Mouse (Mus musculus): Measurements from ENCODE around the gene Slc6a4.
A peak's percentile ranks its signal among the peaks of the same experiment; 100 is the strongest.

The Slc6a4 gene

DNA sequence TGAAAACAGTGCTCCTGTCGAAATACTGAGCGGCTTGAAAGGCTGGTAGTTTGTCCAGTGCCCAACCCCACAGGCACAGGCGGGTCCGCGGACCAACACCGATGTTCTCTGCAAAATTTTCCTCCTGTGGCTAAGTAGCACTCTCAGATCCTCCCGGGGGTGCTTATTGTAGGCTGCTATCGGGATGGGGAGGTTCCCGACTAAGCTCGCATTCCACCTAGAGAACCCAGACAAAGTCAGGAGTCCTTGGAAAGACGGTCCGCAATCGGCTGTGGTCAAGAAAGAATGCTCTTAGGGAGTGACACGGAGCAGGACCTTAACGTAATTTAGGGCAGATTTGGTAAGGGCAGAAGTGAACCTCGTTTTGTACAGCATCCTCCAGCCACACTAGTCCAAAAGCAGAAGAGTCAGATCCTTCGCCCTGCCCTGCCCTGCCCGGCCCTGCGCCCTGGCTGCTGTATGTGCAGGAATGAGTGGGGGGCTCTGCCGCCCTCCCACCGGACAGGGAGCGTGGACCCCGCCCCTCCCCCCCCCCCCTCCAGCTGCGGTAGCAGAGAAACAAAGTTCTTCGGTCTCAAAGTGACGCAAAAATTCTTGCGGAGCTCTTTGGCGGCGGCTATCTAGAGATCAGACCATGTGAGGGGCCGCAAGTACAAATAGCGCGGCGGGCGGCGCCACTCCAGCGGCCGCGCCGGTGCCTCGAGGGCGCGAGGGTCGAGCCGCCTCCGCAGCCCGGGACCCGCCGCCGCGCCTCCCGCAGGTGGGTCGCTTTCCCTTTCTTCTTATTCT lies at the start of gene Slc6a4:
TSS of gene Slc6a4 (plus strand) at position 688 of the 789 bp plus-strand sequence.
- no peak for DNase-seq (ENCODE audit: low spot score in 2 of 2)

DNA sequence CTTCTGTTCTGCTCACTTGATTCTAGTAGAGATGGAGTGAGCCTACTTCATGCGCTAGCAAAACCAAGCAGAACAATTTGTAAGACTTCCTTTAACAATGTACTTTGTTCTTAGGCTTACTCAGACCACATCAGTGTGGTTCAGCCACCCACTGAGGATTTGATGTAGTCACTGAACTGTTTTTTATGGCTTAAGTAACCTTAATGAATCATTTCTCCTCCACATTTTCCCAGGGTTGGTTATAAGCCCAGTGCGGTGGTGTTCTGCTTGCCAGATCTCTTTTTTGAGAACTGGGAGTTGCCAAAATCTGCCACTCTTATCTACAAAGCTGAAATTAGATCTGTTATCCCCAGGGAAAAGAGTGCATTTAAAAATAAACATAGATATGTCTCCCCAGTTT lies 44.9 kb upstream of the Slc6a4 start:
- DNase-seq (ENCODE audit: low spot score in 2 of 2): no peak

DNA sequence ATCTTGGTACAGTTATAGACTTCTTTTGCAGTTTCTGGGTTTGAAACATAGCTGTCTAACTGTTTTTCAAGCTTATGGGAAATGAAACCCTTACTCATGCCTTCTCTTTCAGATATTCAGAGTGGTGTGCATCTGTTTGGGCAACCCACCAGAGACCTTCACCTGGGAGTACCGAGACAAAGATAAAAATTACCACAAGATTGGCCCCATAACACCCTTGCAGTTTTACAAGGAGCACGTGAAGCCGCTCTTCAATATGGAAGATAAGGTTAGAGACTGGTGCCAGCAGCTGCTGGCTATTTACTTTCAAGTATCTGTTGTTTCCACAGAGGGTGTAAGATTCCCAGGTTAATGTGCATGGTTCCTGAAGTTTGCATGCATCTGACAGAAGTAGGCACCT lies 32.7 kb upstream of the Slc6a4 start:
- no peak for DNase-seq (ENCODE audit: low spot score in 2 of 2)

DNA sequence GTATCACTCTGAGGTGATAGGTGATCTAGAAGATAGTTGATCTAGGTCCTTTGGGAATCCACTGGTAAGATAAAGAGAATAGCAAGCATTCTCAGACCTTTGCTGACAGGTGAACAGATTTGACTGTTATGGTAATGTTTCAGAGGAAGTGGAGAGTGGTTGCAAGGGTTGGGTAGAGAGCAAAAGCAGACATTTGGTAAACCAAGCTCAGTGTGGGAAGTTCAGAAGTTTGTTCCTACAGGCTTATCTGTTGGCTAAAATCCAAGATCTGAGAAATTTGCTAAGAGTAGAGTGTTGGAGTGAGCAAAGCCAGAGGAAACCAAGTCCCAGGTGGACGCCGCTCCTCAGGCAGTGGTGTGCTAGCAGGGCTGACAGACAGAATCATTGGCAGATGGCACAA lies 28.1 kb upstream of the Slc6a4 start:
- DNase-seq (ENCODE audit: low spot score in 2 of 2): no peak

DNA sequence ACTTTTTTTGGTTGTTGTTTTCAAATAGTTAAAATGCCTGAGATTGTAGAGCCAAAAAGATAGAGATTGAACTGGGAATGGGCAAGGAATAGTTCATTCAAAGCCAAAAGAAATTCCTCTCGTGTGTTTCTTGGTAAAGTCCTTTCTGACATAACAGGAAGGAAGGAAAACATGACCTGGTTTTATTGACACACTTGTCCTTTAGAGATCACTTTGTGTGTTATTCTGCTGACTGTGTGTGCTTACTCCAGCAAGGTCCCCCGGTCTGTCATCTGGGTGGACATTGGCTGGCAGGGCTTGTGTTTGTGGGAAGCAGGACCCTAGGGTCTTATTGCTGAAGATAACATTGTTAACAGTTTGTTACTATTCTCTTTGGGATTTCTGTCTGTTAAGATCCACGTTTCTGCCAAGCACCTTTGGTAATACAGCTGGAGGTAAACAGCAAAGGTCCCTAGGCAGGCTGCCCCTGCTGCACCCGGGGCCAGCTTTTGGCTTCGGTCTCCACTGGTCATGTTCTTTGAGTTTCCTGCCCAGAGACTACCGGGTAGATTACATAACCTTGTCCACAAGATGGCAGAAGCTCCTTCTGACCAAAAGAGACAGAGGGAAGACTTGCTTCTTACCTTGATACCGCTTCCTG lies 23.6 kb upstream of the Slc6a4 start:
- no peak for DNase-seq (ENCODE audit: low spot score in 2 of 2)

DNA sequence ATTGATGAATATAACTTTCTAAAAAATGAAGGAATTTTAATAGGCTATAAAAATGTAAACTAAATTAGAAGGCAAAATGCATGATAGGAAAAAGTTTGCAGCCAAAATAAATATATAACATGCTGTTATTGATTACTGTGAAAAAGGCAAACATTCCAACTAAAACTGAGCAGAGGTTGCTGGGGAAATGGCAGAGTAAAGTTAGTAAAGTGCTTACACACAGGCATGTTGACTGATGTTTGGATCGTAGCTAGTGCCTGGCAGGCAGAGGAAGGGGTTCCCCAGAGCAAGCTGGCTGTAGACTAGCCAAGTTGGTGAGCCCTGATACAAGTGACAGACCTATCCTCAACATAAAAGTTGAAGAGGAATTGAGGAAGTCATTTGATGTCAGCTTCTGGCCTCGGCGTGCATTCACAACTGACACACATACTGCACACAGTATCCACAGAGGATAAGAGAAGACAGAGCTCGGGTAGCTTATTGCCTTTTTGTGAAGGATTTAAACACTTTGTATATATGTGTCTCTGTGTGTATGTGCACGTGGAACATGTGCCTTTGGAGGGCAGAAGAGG lies 16.7 kb upstream of the Slc6a4 start:
- DNase-seq (ENCODE audit: low spot score in 2 of 2): no peak

DNA sequence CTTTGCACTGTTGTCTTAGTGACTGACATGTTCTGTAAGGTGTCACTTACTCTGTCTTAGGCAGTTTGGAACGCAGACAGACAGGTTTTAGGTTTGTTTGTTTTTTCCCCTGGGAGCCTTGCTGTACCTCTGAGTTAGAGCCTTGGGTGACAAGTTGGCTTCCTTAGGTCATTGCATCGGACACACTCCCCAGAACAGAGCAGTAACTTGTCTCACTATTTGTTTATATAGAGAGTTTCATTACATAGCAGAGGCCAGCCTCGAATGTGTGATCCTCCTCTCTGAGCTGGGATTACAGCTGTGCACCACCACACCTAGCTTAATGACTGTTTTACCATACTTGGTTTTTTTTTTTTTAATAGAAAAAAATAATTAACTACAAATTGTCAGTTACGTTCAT lies 16.0 kb upstream of the Slc6a4 start:
- DNase-seq (ENCODE audit: low spot score in 2 of 2): no peak

DNA sequence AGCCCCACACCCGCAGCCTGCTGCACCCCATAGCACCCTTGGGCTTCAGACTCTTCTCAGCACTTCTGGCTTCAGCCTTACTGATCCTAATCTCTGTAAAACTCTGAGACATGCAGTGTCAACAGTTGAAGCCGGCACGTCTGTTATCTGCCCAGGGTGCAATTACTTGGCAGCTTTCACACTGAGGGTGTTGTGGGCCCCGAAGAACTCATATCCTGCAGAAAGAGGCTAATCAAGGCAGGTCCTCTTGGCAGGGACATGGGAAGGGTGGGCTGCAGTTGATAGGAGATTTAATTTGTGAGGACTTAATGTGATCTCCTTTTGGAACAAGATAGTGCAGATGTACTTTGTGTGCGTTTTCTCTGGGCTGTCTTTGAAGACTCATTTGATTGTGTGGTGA lies 14.8 kb upstream of the Slc6a4 start:
- no peak for DNase-seq (ENCODE audit: low spot score in 2 of 2)

DNA sequence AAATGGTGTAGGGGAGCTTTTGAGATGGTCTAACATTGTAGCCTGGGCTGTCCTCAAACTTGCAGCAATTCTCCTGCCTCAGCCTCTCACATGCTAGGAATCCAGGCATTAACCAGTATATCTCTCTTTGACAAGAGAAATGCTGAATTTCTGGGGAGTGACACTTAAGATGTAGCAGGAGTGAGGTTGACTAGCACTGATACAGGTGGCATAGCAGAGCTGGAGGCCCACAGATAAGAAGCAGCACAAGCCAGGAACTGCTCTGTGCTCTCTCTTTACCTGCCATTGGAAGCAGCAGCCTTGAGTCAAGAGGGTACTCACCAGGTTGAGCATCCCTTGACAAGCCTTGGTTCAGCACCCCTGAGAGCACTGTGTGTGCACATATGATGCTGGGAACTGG lies 14.2 kb upstream of the Slc6a4 start:
- DNase-seq (ENCODE audit: low spot score in 2 of 2): no peak

DNA sequence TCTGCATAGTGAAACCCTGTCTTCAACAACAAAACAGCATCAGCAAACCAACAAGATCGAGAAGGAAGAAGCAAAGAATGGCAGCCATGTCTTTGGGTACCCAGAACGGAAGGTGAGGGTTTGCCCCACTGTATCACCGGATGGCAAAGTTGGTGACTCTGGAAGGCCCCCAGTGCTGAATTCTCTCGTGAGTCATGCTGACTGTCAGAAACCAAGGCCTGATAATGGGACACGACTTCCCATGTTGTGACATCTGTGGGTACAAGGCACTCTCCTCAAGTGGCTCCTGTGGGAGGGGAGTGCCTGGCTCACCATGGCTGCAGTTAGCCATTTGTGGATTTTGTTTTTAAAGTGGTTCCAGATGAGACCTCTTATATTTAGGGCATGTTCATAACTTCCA lies 7.6 kb upstream of the Slc6a4 start:
- no peak for DNase-seq (ENCODE audit: low spot score in 2 of 2)

DNA sequence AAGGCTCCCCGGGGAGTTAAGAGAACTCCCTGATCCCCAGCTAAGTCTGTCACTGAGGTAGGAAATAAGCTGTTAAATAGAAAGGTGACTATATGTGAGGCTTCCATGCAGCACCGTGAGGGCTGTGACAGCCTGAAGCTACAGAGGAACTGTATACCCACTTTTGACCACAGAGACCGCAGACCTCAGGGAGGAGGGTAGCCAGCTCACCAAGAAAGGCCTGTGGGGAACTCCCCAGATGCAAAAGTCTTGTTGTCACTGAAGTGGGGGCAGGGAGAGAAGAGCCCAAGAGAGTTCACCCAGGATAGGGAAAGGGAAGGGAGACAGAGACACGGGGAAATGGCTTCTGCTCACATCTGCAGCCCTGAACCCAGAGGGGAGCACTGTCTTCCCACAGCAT lies 5.5 kb upstream of the Slc6a4 start:
- DNase-seq (ENCODE audit: low spot score in 2 of 2): peak; percentile 62 to 74

DNA sequence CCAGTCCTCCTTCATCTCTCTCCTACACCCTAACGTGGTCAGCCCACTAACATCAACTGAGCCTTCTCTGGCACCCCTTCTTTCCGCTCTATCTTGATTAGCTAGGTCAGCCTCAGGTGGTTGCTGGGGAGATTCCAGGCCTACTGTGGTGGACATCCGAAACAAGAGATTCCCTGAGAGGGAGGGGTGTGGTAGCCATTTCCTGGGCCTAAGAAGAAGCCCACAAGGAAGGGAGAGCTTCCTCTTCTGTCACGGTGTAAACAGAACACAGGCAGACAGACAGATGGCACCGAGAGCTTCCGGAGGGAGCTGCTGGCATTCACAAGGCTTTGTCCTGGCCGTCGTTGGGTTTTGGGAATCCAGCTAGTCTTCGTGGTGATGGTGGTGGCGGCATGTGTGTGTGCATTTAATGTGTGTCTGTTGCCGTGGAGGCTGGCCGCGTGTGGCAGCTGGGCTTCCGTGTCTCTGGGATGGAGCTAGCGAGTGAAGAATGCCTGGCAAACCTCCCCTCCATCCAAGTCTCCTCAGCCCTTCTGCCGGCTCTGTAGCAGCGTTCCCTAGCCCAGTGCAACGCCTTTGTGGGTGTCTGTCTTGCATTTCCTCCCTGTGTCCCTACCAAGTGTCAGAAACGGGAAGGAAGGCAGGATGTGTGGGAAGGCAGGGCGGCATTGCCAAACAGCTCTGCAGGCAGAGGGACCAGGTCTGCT lies 2.3 kb upstream of the Slc6a4 start:
- no peak for DNase-seq (ENCODE audit: low spot score in 2 of 2)

DNA sequence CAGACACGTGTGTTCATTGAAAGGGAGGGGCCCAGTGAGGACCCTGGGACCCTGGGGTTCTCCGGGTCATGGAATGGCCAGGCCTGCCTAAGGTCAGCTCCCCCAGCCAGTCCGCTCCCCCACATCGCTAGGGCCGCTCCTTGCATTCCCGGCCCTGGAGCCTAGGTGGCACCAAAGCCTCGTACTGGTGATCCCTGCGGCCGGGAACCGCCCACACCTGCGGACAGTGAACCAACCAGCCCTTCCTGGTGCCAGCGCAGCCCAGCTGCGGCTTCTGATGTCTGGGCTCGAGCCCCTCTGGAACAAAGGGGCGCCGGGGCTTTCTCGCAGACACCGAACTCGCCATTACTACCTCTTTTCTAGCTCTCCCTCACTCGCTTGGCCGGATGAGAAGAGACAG lies 1.1 kb upstream of the Slc6a4 start:
- peak; percentile 65 to 87 for DNase-seq (ENCODE audit: low spot score in 2 of 2)

DNA sequence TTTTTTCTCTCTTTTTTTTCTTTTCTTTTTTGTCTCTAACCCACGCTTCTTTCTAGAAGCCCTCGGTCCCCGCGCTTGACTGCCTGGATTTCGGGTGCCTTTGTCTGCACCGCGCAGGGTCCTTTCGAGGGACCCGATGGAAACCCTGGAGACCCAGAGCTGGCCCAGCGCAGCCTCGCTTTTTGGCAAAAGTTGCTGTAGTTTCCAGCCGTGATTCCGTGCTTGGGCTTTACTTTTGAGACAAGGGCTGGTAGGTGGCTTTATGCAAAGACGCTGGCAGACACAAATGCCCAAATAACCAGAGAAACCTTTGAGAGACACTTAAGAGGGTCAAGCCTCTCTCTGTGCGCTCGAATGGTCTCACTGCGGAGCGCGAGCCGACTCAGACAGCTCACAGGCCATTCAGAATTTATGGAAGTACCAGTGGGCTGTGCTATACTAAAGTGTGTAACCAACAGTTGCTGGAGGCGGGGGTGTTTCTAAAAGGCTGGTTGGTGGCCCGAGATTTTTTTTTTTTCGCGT lies 363 bp downstream of the Slc6a4 start:
- no peak for DNase-seq (ENCODE audit: low spot score in 2 of 2)

DNA sequence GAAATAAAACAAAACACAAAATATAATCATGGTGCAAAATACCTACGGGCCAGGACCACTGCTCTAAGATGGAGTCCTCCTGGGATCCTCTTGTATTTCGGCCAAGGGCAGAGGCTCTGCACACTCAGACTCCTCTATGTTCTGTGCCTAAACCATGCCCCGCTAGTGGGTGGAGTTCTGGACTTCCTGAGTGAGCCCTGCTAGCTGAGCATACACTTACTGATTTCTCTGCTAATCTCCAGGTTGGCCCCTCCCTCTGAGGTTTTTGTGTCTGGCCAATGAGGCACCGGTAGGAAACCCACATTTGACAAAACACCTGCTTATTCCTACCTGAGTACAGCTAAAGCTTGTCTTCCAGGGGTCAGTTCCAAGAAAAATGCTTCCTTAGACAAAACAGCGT lies 2.3 kb downstream of the Slc6a4 start:
- DNase-seq (ENCODE audit: low spot score in 2 of 2): no peak

DNA sequence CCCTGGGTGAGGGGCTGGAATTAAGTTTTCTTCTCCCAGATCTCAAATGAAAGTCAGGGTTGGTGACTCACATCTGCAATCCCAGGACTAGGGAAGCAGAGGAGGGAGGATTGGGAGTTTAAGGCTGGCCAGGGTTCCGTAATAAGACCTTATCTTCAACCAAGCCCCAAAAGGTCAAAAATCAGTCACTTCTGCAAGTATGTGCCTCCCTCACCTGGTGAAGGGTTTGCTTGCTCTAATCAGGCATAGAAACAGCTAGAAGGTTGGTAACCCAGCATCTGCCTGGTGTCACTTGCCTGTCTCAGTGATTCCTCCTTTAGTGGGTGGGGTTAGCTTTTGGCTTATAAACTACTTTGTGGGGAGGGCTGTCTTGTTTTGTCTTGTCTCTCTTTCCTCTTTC lies 4.0 kb downstream of the Slc6a4 start:
- no peak for DNase-seq (ENCODE audit: low spot score in 2 of 2)

DNA sequence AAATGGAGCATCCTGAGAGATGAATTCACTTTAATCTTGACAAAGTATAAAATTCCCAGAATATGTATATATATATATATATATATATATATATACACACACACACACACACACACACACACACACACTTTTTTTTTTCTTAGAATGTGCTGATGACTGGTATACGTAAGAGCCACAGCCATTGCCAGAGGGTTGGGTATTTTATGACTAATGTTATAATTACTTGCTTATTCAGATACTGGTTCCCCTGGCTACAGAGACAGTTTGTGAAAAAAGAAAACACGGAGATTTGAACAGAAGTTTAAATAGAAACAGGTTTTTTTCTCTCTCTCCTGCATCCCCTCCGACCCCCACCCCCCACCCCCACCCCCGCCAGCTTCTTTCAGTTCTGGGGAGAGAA lies 7.5 kb downstream of the Slc6a4 start:
- no peak for DNase-seq (ENCODE audit: low spot score in 2 of 2)

DNA sequence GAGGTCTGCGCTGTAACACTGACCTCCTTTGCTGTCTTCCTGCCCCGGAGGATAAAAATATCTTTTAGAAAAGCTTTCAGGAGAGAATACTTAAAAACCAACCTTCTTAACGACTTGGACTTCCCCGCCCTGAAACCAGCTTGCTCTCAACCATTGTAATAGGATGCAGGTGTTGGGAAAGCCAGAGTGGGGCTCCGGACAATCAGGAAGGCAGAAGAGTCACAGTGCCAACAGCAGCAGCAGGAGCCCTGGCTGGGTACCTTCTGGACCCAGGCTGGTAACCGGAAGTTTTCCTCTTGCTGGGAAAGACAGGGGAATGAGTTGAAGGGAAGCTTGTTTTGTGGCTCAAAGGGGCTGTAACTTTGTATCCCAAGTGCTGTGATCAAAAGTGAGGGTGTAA lies 8.2 kb downstream of the Slc6a4 start:
- DNase-seq (ENCODE audit: low spot score in 2 of 2): no peak

DNA sequence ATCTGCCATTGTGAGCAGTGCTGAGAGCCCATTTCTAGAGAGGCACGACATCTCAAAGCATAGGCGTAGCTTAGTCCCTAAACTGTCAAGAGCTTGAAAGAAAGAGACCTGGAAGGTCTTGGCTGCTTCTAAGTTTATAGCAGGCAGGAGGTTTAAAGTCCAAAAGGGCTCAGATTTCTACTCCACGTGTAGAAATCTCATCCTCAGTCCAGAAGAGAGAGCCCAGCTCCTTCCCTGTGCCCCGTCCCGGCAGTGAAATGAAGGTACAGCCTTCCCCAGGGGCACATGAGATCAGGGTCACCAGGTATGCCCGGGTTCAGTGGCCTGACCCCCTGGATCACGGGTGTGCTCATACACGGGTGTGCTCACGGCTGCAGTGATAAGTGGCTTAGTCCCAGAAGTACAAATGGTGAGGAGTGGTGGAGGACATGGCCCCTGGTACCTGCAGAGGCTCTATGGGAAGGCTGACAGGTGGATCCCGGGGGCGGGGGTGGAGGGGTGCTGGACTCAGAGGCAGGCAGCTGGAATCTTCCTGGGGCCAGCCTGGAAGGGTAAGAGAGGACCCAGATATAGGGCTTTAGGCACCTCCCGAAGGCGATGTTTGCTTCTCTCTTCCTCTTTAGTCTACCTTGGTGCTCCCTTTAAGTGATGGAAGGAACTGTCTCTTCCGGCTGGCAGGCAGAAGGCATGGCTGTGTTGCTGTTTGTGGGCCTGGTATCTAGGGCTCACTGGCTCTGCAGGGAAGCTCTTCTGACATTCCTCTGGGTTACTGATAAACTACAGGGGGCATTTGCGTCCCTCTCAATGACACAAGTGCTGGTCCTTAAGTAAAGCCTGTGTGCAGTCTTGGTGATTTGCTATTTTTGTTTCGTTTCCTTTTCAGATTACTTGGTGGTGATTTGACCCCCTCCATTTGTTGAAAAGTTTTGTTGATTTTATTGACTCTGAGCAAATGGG lies 10.9 kb downstream of the Slc6a4 start:
- no peak for DNase-seq (ENCODE audit: low spot score in 2 of 2)

DNA sequence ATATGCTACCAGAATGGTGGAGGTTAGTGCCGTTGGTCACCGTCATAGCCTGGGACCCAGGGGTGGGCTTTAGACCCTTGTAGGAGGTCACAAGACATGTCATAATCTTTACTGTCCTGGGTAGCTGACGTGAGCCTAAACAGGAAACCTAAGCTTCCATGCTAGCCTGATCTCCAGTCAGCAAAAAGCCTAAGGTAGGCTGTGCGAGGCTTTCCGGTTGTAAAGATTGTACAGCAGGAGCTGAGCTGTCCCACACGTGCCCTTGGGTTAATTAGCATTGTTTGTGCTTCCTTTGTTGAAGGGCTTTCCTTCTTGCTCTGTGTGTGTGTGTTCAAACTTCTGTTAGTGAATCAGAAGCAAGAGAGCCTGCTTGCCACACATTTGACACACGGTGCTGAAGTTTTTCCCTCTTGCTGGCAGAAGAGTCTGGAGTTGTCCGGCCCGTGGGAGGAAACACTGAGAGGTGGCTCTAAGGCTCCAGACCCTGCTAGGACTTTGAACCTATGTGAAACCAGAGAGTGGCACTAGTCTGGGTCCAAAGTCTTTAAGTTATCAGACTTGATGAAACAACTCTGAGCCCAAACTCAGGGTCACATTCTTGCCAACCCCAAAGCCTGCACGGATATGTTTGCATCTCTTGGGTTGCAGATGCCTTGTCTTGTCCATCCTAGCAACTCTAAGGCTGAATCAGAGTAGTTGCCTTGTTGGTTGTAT lies 12.5 kb downstream of the Slc6a4 start:
- DNase-seq (ENCODE audit: low spot score in 2 of 2): no peak

DNA sequence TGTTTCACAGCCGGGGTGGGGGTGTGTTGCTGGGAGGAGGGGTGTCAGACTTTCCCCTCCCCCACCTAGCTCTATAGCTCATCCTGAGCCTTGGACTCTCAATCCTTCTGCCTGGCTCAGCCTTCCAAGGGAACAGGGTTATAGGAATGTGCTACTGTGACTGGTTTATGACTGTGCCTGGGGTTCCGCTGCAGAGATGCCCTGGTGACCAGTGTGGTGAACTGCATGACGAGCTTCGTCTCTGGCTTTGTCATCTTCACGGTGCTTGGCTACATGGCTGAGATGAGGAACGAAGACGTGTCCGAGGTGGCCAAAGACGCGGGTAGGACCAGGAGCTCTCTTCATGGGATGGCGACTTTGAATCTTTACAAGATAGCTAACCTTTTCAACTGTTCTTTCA lies 19.6 kb downstream of the Slc6a4 start:
- DNase-seq (ENCODE audit: low spot score in 2 of 2): no peak

Measured in spleen, postnatal 4 days (tissue).